Mouse (Mus musculus): ENCODE measurements around the gene Nfia. TPM values are rescaled to one million over a fixed set of nuclear protein-coding genes. Genes with fewer than 3 reads are reported as not detected.

The Nfia gene
- total RNA-seq, 2 experiments from 2014 or later = 113 to 115 TPM

DNA sequence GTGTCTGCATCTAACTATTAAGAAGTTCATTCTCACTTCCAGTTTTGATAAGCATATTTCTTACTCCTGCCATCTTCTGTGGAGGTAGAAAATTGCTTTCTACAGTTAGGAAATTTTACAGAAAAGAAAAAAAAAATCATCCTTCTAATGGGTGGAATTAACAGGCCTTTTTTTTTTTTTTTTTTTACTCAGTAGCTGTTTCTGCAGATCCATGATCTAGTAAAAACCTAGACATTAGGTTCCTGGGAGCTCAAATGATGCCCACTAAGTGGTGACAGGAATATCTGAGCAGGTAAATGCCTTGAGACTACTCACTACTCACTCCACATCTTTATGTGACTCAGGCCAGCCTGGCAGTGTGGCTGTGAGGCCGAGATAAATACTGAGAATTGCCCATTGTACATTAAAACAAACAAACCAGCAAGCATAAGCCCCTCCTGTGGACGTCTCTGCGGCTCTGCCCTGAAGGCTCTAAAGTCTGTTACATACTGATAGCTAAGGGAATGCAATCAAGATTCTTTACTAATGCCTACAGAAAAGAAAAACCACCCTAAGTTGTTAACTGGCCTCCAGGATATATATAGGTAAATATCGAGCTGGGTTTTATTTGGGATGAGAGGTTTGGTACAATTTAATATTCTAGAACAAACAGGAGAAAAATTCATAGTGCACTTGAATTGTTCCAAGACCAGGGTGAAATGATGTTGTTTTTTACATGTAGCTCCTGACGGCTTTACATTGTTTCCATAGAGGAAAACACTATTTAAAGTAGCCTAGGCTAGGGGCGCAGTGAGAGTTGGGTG is 57.7 kb downstream of the Nfia start:
- no peak for DNase-seq (ENCODE audit: low spot score in 2 of 2)
- H3K4me3 ChIP-seq = no peak overlapping the region
- TF ChIP-seq CTCF (conservative IDR thresholded peaks at IDR 0.05) = no peak
- H3K27ac ChIP-seq = peak overlapping the region; percentile 63; the same call in 1 of the 2 replicates

GRCm38 (mm10) chr4:97830935-97831608 is 58.5 kb downstream of the Nfia start:
- Histone ChIP-seq H3K27ac (peak overlapping the region; percentile 63), H3K4me3 (no peak overlapping the region)
- no peak for TF ChIP-seq CTCF (conservative IDR thresholded peaks at IDR 0.05)
- no peak for DNase-seq (ENCODE audit: low spot score in 2 of 2)

DNA sequence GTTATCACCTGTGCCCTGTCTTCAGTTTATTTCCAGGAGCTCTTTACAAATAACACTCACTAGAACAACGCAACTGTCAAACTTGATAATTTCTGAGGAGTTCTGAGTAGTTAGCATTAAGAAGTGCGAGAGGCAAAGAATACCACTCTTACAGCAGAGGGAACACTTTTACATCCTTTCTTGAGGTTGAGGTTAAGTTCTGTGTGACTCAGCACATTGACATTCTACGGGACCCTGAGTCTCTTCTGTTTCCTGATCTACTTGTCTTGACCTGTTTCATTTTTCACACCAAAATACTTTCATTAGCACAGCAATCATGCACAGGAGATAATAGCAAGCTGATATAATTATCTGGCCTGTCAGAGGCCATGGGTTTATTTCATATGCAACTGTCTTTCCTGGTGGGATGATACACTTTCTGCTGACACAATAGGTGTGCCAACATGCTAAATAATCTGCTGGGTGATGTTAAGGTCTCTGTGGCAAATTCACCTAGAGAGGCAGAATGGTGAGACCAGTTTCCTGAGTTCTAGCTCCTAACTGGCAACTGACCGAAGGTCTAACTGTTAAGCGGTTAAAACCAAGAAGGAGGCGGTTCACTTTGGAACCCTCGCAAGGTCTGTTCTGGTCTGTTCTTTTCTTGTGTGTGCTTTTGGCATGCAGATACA is 59.2 kb downstream of the Nfia start:
- TF ChIP-seq CTCF (conservative IDR thresholded peaks at IDR 0.05) = no peak
- Histone ChIP-seq H3K4me3 (no peak overlapping the region), H3K27ac (peak overlapping the region; percentile 63)
- no peak for DNase-seq (ENCODE audit: low spot score in 2 of 2)

DNA sequence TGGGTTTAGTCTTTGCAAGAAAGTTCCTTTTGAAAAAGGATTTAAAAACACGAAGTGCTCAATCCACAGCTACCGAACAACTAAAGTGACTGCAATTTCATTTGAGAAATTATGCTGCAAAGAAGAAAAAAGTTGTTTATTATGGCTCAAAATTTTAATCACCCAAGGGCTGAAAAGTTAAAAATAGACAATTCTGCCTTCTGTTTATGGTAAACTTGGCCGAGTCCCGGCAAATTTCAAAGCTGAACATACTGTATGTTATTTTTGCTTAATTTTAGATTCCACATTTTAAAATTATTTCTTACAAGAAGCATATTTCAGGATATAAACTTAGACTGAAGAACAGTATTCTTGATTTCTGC is 59.7 kb downstream of the Nfia start:
- no peak overlapping the region for H3K4me3 ChIP-seq
- no peak for DNase-seq (ENCODE audit: low spot score in 2 of 2)
- peak overlapping the region; percentile 63 for H3K27ac ChIP-seq
- TF ChIP-seq CTCF (conservative IDR thresholded peaks at IDR 0.05) = no peak

DNA sequence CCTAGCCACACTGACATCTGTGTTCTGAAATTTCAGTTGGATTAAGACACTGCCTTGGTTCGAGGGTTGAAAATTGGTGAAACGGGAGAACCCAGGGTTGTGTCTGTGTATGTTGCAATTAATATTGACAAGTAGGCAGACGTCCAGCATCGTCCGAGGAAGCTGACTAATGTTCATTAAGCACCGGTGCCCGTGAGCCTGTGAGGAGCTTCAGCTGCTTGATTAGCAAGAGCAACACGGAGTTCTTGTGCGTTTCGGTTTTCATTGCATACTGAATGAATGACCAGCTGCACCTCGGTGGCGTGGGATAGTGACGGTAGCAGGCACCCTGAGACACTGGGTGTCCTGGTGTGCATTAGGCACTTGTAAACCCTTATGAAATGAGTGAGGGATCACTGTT is 64.3 kb downstream of the Nfia start:
- peak overlapping the region; percentile 15; the same call in 1 of the 2 replicates for H3K27ac ChIP-seq
- no peak overlapping the region for H3K4me3 ChIP-seq
- no peak for TF ChIP-seq CTCF (conservative IDR thresholded peaks at IDR 0.05)
- no peak for DNase-seq (ENCODE audit: low spot score in 2 of 2)

GRCm38 (mm10) chr4:97837724-97838123 is 65.2 kb downstream of the Nfia start:
- TF ChIP-seq CTCF (conservative IDR thresholded peaks at IDR 0.05) = no peak
- Histone ChIP-seq H3K27ac (no peak overlapping the region), H3K4me3 (no peak overlapping the region)
- DNase-seq (ENCODE audit: low spot score in 2 of 2) = no peak

DNA sequence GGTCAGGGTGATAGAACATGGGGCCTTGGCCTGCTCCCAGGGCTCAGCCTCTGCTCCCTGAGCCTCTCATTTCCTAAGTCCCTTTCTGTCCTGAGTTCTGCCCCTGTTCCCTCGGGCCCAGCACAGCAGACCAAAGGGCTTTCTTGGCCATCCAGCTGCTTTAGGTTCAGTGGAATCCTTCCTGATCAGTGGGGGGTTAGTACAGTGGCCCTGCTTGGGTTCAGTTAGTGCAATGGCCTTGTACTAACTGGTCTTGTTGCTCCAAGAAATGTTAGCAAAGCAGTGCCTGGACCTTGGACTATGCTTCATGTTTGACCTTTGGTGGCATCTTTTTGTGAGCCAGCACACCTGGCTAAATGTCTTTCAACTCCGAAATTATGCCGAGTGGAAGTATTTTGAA is 66.1 kb downstream of the Nfia start:
- H3K27ac ChIP-seq = peak overlapping the region; percentile 25
- TF ChIP-seq CTCF (conservative IDR thresholded peaks at IDR 0.05) = no peak
- no peak overlapping the region for H3K4me3 ChIP-seq
- no peak for DNase-seq (ENCODE audit: low spot score in 2 of 2)

DNA sequence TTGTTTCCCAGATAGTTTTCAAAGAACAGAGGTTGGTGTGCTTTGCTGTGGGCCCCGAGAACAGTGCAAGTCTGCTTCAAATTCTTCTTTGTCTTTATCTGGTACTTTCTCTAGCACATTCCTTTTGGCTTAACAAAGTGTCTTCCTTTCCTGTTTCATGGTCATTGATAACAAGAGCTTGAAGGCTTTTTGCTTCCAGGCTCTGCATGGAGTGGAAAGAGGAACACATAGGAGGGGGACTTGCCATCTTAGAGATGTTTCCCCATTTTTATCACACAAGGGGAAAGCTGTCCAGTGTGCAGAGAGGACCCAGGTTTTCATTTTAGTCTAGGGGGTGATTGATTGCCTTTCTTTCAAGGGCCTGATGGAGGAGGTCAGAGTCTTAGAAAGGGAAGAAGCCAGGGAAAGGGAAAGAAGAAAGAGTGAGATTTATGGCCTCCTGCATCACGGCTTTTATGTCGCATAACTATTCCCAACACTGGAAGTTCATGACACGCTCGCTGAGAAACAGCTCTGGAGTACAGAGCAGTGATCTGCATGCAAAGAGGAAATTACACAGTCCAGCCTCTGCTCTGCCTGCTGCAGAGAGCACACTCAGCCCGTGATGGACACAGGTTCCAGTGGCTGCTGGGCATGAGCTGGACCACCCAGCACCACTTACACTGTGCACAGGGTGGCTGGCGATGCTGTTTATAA is 67.0 kb downstream of the Nfia start:
- no peak for TF ChIP-seq CTCF (conservative IDR thresholded peaks at IDR 0.05)
- peak overlapping the region; percentile 32; the same call in 1 of the 2 replicates for H3K27ac ChIP-seq
- no peak for DNase-seq (ENCODE audit: low spot score in 2 of 2)
- no peak overlapping the region for H3K4me3 ChIP-seq

GRCm38 (mm10) chr4:97840227-97841062 is 67.9 kb downstream of the Nfia start:
- DNase-seq (ENCODE audit: low spot score in 2 of 2) = no peak
- no peak for TF ChIP-seq CTCF (conservative IDR thresholded peaks at IDR 0.05)
- peak overlapping the region; percentile 32; the same call in 1 of the 2 replicates for H3K27ac ChIP-seq

DNA sequence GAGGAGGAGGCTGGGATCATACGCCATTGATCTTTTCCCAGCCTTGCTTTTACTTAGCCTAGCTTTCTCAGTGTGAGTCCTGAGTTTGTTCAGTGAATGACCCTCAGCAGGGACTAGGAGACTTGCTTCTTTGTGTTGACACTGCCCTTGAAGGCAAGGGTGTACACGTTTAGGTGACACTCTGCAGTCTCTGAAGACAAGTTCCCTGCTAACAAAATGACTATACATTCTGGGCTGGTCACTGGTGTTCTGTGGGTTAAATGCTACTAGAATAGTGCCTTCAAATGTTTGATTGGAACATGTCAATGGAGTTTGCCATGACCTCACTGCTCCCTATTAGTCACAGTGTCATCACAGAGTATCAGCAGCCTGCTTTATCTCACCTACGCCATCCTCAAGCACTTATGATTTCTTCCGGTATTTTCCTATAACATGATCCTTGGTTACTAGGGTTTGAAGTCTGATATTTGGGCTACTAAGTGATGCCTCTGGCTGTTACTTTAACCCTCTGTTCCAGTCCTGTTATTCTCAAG is 68.6 kb downstream of the Nfia start:
- no peak for DNase-seq (ENCODE audit: low spot score in 2 of 2)
- TF ChIP-seq CTCF (conservative IDR thresholded peaks at IDR 0.05) = no peak
- Histone ChIP-seq H3K4me3 (no peak overlapping the region), H3K27ac (no peak overlapping the region)

More at GRCm38 (mm10) chr4:97840227-97841062, 67.9 kb downstream of the Nfia start:
- no peak overlapping the region for H3K4me3 ChIP-seq

GRCm38 (mm10) chr4:97841745-97842144 is 69.2 kb downstream of the Nfia start:
- Histone ChIP-seq H3K27ac (no peak overlapping the region), H3K4me3 (no peak overlapping the region)
- no peak for TF ChIP-seq CTCF (conservative IDR thresholded peaks at IDR 0.05)
- DNase-seq (ENCODE audit: low spot score in 2 of 2) = no peak
